Mouse (Mus musculus) G1E (cell line): Measurements from ENCODE around the gene Slc25a21.
A peak's percentile ranks its signal among the peaks of the same experiment; 100 is the strongest.

Source experiments
- CTCF ChIP-seq: IDR thresholded peaks from 2 replicates; pipeline ENCODE4 v1.5.1; 2012; ENCODE audit warnings: low read depth, low read length, inconsistent platforms, mixed read lengths
- GATA1 ChIP-seq: IDR thresholded peaks from 2 replicates; pipeline ENCODE4 v1.6.1; 2012; ENCODE audit warnings: borderline replicate concordance, low read length, inconsistent platforms, mixed read lengths
- GATA2 ChIP-seq: IDR thresholded peaks from 2 replicates; pipeline ENCODE4 v1.6.1; 2012; ENCODE audit warnings: low read depth, low read length, inconsistent platforms, borderline replicate concordance
- POLR2AphosphoS5 ChIP-seq: IDR thresholded peaks from 2 replicates; pipeline ENCODE4 v1.6.1; 2012; ENCODE audit warnings: low read depth, low read length, inconsistent platforms; ENCODE audit not compliant: insufficient replicate concordance
- TAL1 ChIP-seq: conservative IDR thresholded peaks from 2 replicates; pipeline ENCODE4 v1.6.1; 2012; ENCODE audit warnings: low read depth, low read length, inconsistent platforms, mixed read lengths

DNA sequence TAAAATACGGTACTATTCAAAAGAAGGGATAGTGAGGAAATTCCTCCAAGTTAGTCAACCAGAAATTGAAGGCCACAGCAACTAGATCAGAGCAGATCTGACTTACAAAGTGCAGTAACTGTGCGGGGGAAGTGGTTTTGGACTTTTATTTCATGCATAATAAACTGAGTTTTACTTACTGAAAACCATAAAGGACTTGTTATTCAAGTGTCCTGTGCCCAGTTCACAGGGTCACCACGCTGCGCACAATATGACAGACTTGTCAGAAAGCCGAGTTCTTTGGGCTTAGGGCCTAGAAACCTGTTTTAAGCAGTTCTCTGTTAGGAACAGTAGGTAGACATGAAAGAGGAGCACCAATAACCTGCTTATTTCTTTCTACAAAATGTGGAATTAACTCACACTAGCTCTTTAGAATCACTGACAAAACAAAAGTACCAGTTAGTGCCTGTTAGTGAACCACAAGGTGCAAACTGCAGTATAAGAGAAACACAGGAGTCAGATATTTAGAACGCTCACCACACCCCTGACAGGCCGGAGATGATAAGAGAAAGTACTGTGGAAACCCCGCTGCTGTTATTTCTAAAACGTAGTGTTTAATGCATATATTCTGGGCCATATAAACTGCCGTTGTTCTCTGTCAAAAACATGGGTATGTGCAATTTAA, at the start of gene Slc25a21:
- TF ChIP-seq POLR2AphosphoS5 (no peak), CTCF (no peak), GATA1 (no peak), TAL1 (peak; percentile 40; the same call in 1 of the 2 replicates), GATA2 (no peak)
